Mouse (Mus musculus): ENCODE measurements around the gene Nefh.

Gene Nefh

DNA sequence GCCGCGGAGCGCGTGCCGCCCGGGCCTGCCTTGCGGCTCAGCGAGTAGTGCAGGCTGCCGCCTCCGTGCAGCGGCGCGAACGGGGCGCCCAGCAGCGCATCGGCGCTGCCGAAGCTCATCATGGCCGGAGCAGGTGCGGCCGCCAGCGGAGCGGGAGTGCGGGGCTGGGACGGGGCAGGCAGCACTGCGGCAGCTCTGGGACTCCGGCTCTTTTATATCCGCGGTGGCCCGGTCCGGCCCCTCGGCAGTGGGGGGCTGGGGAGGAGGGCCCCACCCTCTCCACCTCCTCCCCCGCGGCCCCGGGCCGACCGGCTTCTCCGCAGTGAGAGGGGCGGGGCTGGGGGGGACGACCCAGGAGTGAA lies at the start of gene Nefh:
Gene Nefh, minus strand, starts transcription at position 252 of the 362 bp plus-strand sequence.
- DNase-seq (ENCODE audit: inconsistent ontology term): no peak

DNA sequence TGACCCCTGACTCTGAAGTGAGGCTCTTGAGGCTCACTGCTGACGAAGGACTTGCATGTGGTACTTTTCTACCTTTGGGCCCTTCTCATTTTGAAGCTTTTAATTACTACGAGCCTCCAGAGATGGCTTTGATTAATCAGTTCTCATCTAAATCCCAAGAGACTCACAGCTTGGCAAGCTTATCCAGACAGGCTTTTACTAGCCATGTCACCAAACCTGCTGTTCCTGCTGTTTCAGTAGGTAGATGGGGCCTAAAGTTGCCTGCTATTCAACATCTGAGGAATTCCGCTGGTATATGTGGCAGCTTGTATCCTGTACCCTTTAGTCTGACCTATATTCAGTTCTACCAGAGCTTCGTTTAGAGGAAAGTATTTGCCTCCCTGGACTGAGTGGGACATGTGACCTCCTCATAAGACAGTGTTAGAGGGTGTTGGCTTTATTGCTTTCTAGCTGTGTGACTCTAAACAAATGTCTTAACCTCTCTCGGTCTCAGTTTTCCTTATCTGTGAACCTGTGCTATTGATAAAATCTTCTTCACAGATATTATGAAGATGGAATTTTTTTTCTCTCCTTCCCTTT lies 48.8 kb upstream of the Nefh start:
- DNase-seq (ENCODE audit: inconsistent ontology term): no peak

DNA sequence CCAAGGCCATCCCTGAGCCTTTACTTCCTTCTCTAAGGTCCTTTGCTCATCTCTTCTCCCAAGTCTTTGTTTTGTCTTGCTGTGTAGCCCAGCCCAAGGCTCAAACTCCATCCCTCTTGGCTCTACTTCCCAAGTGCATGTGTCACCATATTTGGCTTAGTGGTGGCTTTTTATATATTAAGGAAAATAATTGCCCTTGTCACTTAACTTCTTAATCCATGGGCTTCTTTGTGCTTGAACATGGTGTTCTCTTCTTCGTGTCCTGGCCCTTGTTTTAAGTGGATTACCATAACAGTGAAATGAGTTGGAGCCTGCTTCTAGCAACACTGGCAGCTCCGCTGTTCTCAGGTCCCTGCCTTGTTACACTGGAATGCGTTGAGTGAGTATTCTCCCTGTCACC lies 47.8 kb upstream of the Nefh start:
- DNase-seq (ENCODE audit: inconsistent ontology term): no peak

DNA sequence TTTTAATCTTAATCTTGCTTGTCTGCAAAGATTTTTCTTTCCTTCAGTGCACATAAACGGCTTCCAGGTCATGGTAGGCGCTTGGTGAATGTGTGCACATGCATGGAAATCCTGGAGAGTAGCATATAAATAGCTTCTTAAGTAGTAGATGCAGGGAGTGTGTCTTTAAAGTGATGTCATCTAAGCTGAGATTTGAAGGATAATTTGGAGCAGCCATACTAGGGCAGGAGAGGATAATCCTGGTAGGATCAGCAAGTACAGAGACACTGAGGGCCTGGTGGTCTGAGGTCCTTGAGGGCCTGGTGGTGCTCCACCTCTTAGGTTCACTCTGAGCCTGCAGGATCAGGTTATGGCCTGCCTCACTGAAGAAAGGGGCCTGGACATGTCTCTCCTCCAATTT lies 44.6 kb upstream of the Nefh start:
- DNase-seq (ENCODE audit: inconsistent ontology term): no peak

DNA sequence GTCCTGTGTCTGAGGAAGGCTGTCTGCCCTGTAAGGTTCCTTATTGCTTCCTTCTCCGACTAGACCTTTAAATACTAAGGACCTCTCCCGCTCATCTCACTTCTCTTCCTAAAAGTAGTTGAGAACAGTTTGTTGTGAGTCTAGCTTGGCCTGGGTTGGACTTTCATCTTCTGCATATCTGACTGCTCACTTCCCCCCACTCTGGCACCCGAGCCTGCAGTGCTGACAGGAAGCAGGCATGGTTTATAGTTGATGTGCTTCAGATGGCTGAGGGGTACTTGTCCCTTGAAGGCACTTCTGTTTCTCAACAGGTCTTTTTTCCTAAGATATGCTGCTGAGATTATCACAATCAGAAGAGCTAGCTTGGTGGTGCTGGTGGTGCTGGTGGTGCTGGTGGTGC lies 41.3 kb upstream of the Nefh start:
- no peak for DNase-seq (ENCODE audit: inconsistent ontology term)

DNA sequence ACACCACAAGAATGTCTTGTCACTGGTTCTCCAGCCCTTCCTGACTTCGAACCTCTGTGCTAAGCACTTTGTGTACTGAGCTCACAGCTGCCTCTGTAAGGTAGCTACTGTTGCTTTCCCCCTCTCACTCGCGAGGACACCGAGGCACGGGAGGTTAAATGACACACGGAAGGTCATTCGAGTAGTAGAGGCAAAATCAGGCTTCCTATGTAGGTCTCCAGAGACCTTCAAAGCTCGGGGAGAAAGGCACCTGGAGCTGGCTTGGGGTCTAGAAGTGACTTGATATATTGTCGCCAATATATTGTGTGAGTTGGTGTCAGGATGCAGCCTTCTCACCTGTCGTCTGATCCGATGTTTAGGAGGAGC lies 39.6 kb upstream of the Nefh start:
- DNase-seq (ENCODE audit: inconsistent ontology term): no peak

DNA sequence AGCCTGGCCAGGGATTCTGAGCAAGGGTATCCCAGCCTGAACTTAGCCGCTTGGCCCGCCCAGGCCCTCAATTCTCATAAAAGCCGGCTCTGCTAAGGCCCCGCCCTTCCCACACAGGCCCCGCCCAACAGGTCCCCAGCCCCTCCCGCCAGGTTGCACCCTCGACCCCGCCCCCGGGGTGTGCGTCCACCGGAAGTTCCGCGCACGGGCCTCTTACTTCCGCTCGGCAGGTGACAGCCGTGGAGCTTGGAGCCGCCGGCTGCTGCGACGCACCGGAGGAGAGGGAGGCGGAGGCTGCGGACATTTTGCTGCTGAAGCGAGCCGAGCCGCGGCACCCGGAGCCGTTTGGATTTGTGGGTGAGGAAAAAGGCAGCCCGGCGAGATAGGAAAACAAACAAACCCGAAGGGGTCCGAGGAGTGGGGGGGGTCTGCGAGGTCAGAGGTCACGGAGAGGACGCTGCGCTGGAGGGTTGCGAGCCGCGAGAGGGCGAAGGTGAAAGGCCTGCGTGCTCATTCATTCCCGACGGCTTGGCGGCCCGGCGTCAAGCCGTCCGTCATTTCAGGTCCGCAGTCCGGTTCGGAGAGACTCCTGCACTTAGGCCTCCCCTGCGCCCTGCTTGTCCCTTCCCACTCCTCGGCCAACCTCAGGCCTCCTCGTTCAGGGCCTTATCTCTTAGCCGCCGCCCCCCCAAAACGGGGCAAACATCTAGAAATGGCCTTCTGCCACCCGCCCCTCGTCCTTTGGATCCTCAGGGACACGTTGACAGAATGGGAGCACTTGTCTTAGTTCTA lies 39.0 kb upstream of the Nefh start, which contains the start of gene Ap1b1:
Gene Ap1b1, plus strand, starts transcription at position 130 of the 792 bp plus-strand sequence.
- peak; percentile 95 for DNase-seq (ENCODE audit: inconsistent ontology term)

DNA sequence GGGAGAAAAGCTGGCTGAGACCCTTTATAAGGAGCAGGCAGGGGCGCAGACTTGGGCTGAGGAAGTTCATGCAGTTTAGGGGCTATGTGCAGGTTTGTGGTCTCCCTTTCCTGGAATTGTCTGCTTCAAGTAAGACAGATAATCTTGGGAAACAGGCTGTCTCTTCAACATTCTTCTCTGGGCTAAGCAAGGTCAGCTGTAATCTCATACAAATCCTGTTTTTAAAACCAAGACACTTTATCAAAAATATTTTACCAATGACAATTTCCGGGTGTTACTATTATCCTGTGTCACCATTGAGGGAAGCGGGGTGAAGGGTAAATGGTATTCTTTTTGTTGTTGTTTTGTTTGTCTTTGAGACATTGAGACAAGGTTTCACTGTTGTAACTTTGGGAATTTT lies 36.9 kb upstream of the Nefh start:
- no peak for DNase-seq (ENCODE audit: inconsistent ontology term)

DNA sequence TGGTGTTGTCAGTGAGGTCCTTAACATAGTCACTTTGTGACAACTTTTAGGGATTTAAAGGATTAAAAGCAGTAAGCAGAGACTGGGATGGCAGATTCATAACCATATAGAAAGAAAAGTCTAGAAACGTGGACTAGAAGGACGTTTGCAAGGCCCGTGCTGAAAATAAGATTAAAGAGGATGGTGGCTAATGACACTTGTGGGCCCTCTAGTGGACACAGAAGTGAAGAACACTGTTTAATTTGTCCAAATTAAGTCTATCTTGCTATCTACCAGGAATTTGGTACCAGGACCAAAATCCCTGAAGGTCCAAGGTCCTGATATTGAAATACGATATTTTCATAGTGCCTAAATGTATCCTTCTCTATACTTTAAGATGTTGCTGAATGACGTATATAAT lies 36.4 kb upstream of the Nefh start:
- peak; percentile 23 for DNase-seq (ENCODE audit: inconsistent ontology term)

DNA sequence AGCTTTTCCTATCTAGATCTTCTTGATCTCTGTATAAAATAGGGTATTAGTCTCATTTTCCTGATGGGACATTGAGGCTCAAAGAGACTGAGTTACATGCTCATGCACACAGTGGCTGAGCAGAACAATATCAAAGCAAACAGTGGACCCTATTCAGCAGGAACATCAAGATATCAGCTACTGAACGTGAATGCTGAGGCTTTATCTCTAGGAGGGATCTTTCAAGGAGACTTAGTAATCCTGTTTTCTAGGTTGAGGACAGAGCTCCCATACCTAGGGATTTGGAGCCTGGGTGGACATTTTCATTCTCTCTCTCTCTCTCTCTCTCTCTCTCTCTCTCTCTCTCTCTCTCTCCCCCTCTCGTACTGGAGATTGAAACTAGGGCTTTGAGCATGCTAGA lies 35.7 kb upstream of the Nefh start:
- DNase-seq (ENCODE audit: inconsistent ontology term): no peak

DNA sequence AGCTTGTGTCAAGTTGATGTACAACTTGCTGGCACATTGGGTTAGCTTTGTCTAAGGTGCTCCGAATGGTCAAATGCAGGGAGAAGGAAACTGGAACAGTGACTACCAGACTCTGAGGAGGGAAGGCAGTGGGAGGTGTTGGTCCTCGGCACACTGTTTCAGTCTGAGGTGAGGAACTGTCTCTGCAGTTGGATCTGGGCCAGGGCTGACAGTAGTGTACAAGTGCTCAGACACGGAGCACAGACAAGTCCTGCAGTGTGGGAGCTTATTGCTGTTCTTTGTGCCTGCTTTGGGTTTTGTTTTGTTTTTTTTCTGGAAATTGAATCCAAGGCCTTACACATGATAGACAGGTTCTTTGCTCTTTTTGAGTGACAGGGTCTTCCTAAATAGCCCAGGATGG lies 35.1 kb upstream of the Nefh start:
- DNase-seq (ENCODE audit: inconsistent ontology term): no peak

DNA sequence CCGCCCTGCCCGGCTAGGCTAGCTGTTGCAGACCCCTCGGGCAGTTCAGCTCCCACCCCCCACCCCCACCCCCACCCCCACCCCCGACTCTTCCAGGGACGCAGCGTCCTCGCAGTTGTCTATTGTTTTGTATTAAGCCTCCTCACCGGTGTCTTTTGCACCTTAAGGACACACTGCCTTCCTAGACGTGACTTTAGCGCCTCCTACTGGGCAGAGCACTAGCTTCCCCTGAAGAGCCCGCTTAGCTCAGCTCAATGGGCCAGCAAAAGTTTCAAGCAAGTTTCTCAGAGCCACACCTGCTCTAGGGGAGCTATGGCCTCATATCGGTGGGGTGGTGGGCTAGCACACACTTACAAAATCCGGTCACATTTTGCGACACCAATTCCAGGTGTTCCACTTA lies 27.8 kb upstream of the Nefh start:
- DNase-seq (ENCODE audit: inconsistent ontology term): peak; percentile 24

DNA sequence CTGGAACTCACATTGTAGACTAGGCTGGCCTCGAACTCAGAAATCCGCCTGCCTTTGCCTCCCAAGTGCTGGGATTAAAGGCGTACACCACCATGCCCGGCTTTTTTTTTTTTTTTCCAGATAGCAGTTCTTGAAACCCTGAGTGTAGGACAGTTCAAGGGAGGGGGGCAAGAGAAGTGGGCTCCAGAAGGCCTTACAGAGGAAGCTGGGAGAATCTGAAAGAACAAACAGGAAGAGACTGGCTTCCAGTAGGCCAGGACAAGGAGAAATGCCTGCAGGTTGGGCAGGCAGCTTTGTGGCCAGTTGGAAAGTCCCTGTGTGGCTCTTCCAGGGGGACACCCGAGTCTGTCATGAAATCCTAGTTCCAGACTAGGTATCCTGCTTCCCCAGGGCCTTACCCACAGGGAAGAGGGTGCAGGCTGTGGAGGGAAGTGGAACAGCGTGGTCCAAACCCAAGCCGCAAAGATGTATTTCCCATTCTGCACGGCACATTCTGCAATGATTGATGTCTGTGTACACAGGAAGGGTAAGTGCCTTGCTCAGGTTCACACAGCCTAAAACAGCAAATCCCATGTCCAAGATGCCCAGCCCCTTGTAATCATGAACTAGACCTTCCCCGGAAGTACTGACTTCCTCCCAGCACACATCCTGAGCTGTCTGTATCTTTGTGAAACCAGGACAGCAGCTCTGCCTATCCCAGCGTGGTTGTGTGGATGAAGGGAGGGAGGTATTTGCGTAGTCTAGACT lies 26.7 kb upstream of the Nefh start:
- DNase-seq (ENCODE audit: inconsistent ontology term): no peak

DNA sequence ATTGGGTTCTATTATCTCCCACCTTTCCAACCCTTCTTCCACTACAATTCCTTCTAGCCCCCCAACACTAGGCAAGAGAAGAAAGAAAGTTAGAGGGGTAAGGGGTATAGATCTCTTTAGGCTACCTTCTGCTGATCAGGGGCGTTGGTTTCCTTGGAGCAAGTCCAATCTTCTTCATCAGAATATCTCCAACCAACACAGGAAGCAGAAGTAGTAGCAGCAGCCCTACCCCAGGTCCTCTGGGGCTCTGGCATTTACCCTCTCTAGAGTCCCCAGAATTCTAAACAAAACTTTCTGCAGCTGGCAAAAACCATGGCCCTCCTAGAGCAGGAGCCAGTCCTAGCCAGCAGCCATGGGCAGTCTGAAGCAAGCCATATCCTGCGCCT lies 26.0 kb upstream of the Nefh start:
- no peak for DNase-seq (ENCODE audit: inconsistent ontology term)

DNA sequence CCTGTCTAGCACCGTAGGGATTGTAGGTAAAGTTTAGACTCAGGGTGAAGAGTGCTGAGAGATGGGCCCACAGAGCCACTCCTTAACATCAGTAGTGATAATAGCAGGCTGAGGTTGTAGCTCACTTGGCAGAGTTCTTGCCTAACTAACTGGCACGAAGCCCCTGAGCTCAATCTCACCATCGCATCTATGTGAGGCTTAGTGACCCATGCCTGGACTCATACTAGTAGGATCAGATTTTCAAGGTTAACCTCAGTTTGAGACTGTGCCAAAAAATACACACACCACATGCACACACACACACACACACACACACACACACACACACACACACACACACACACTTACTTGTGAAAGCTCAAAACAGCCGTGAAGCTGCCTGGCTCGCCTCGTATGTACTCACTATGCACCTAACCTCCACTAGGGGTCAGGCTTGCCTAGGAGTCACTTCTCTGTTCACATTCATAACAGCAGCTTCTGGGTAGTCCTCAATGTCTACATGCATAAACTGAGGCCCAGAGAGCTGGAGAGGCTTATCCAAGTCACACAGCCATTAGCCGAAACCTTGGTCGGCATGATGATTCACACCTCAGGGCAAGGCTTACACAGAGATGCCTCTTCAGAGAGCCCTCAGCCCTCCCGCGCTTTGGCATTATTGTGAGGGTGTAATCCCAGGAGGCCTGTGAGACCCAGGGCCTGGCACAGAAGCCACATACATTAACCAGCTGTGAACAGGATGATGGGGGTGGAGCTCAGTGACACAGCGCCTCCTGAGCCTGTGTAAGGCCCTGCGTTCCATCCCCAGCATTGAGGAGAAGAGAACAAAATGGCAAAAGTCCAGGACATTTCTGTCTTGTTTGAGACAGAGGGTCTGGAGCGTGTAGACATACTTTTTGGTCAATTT lies 25.4 kb upstream of the Nefh start:
- peak; percentile 26 for DNase-seq (ENCODE audit: inconsistent ontology term)

DNA sequence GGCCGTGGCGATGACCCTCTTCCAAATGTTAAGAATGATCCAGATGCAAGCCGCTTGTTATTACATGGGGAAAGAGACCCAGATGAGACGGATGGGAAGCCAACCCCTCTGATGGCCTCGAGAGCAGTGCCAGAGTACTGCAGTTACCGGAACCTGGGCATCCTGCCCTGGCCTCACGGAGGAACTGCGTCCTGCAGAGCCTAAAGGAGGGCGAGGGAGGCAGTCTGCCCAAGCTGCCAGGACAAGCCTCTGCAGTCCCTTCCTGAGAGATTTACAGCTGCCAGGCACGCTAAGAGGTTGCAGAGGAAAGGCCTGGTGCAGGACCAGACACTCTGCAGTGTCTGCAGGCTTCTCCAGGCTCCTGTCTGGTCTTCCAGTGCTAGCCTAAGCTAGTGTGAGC lies 20.5 kb upstream of the Nefh start:
- no peak for DNase-seq (ENCODE audit: inconsistent ontology term)

DNA sequence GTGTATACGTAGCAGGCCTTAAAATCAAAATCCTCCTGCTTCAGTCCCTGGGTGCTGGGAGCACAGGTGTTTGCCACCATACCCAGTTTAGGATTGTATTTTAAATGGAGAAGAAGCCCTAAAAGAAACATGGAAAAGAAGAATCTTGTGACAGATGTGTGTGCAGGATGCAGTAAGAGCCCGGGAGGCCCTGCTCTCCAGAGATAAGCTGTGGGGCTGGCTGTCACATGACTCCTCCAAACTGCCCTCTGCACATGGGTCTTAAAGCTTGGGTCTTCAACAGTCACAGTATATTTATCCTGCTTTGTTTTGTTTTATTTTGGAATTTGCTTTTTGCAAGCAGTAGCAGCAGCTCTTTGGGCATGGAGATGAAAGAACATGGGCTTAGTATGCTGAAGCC lies 19.7 kb upstream of the Nefh start:
- DNase-seq (ENCODE audit: inconsistent ontology term): no peak

DNA sequence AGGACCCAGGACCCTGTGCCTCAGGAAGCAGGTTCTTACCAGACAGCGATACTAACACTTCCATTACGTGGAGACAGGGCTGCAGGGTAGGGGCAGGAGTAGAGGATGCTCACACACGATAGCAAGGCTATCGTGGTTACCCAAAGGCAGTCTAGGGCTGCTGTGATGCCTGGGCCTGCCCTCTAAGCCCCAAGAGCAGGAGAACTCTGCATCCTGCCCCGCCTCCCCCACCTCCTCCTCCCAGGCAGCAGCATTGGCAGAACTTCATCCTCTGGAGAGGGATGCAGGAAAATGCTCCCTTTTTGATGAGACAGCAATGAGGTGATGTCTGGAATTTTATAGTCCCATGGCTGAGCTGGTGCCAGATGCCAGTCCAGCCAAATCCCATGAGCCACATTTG lies 19.0 kb upstream of the Nefh start:
- peak; percentile 22 for DNase-seq (ENCODE audit: inconsistent ontology term)

DNA sequence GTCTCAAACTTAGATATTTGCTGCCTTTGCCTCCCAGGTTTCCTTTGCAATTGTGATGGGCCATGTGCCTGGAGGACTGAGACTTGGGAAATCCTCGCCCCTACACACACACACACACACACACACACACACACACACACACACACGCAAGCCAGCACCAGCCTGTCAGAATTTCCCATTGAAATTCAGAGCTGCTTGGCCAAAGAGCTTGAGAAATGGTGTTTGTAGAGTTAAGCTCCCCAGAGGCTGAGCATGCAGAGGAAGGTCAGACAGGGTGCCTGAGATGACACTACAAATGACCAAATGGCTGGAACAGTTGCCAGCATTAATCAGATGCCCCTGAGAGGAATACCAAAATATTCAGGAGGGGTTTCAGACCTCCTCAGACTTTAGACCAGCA lies 18.5 kb upstream of the Nefh start:
- DNase-seq (ENCODE audit: inconsistent ontology term): no peak

DNA sequence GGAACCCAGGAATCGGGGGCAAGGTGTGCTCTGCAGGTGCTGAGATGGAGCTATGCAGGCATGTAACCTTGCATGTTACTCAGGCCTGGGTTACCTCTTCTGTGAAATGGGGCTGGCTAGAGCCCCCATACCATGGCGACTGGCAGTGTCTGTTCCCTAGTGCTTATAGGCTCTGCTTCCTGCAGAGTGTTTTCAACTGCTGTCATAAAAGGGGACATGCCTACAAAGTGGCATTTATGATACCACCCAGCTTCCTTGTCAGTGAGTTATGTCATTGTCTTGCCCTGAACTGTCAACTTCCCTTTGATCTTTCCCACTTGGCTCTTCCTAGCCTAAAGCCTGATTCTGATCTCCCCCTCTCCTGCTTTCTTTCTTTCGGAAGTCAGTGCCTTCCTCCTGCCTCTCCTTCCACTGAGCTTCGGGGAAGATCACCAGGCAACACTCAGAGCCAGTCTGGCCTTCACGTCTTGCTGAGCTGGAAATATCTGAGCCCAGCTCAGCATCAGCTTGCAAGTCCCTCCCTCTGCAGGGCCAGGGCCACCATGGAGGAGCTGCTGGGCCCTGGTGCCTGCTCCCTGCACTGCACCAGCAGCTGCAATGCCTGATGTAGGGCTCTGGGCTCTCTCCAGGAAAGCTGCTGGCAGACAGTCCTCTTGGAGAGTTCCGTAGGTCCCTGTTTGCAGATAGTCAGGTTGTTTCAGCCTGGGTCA lies 15.4 kb upstream of the Nefh start:
- no peak for DNase-seq (ENCODE audit: inconsistent ontology term)

DNA sequence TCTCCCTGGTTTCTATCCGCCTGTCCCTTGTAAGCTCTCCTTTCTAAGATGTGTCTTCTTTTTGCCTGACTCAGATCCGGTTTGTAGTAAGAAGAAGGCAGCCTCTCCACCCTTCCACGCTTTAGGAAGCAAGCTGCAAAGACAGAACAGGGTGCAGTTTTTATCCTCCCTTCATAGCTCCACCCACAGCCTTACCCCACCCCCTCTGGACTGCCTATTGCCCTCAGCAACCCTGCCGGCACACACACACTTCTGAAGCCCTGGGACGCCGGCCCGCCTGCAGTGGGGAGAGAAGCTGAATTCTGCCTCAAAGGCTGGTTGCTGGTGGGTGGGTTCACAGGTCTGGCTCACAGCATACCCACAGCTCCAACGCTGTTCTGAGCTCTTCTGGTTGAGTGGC lies 6.1 kb upstream of the Nefh start:
- DNase-seq (ENCODE audit: inconsistent ontology term): no peak

Measured in Muller cell, postnatal 12 days (primary cell).